Mouse (Mus musculus): ENCODE data around the gene Gm44511.
"Not testable (repeated sequence)": the region's sequence is repeated elsewhere in the genome, so short reads cannot be mapped to it uniquely, and the experiment has no call there.

Gm44511 gene

GRCm38 (mm10) chr6:128839921-128840320, 13.8 kb upstream of the Gm44511 start:
- no peak for DNase-seq

GRCm38 (mm10) chr6:128839266-128839771, 13.2 kb upstream of the Gm44511 start:
- DNase-seq: peak; percentile 82 to 91

- peak; percentile 76 to 84 for DNase-seq
Observed at GRCm38 (mm10) chr6:128838342-128839265, 12.5 kb upstream of the Gm44511 start.

- DNase-seq: no peak
Observed at GRCm38 (mm10) chr6:128837454-128838341, 11.6 kb upstream of the Gm44511 start.

GRCm38 (mm10) chr6:128836955-128837334, 10.8 kb upstream of the Gm44511 start:
- no peak for DNase-seq

GRCm38 (mm10) chr6:128836191-128836954, 10.3 kb upstream of the Gm44511 start:
- DNase-seq: no peak

- DNase-seq: no peak
Observed at GRCm38 (mm10) chr6:128835571-128835970, 9.5 kb upstream of the Gm44511 start.

GRCm38 (mm10) chr6:128833046-128833445, 6.9 kb upstream of the Gm44511 start:
- no peak for DNase-seq

GRCm38 (mm10) chr6:128829837-128830236, 3.7 kb upstream of the Gm44511 start:
- no peak for DNase-seq

- DNase-seq: no peak
Observed at GRCm38 (mm10) chr6:128826781-128827180, 666 bp upstream of the Gm44511 start.

- DNase-seq: no peak
Observed at GRCm38 (mm10) chr6:128818083-128818802, 7.9 kb downstream of the Gm44511 start.

- DNase-seq: peak in 1 of 2 experiments; percentile 43
Observed at GRCm38 (mm10) chr6:128808532-128808931, 17.6 kb downstream of the Gm44511 start.

GRCm38 (mm10) chr6:128807021-128807420, 19.1 kb downstream of the Gm44511 start:
- DNase-seq: no peak

- DNase-seq: peak; percentile 36 to 71
Observed at GRCm38 (mm10) chr6:128804823-128805640, 21.1 kb downstream of the Gm44511 start.

GRCm38 (mm10) chr6:128802999-128803857, 22.9 kb downstream of the Gm44511 start:
- DNase-seq: peak; percentile 88 to 89

- no peak for DNase-seq
Observed at GRCm38 (mm10) chr6:128802557-128802956, 23.6 kb downstream of the Gm44511 start.

- not testable (repeated sequence) for DNase-seq
Observed at GRCm38 (mm10) chr6:128800696-128801095, 25.4 kb downstream of the Gm44511 start.

GRCm38 (mm10) chr6:128799896-128800270, 26.2 kb downstream of the Gm44511 start:
- no peak for DNase-seq

GRCm38 (mm10) chr6:128799144-128799895, 26.8 kb downstream of the Gm44511 start:
- peak; percentile 73 to 81 for DNase-seq
